Mouse (Mus musculus): ENCODE results near the gene Mrap2. TPM values are rescaled to one million over a fixed set of nuclear protein-coding genes. Genes with fewer than 3 reads are reported as not detected.
"Not testable (repeated sequence)": the region's sequence is repeated elsewhere in the genome, so short reads cannot be mapped to it uniquely, and the experiment has no call there.

Gene Mrap2
- polyA plus RNA-seq (2012), result not detected in 2 replicates

DNA sequence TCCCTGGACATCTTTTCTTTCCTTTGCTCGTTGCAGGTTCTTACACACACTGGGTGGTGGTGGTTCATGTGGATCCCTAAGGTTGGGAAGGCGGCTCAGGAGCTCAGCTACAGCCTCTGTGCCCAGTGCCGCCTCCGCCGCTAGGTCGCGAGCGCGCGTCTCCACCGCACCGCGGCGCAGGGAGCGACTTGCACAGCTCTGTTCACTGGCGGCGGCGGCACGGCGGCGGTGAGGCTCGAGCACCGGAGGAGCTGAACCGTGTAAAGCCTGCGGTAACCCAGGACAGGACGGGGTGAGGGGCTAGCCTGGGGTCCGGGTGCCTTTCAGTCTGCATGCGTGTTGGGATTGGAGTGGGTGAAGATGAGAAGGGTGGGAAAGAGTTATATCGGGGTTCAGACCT, at the start of gene Mrap2:
Gene Mrap2, plus strand, starts transcription at position 201 of the 400 bp plus-strand sequence.
- no peak within 1 kb of the TSS for H3K4me3 ChIP-seq (replicated peaks)
- TF ChIP-seq TAL1 (IDR thresholded peaks at IDR 0.05; ENCODE audit: low read length) (no peak), GATA1 (IDR thresholded peaks at IDR 0.05; ENCODE audit: low read length) (no peak)
- no peaks in the 10 kb centered on the region for H3K9me3 ChIP-seq (ENCODE audit: control insufficient read depth, low read length)
- peaks cover 25% of the 10 kb centered on the region for H3K27me3 ChIP-seq (ENCODE audit: control insufficient read depth)
- no peaks in the 10 kb centered on the region for H3K4me1 ChIP-seq (ENCODE audit: control insufficient read depth)
- H3K36me3 ChIP-seq (ENCODE audit: control insufficient read depth), result no peaks in the 10 kb centered on the region

DNA sequence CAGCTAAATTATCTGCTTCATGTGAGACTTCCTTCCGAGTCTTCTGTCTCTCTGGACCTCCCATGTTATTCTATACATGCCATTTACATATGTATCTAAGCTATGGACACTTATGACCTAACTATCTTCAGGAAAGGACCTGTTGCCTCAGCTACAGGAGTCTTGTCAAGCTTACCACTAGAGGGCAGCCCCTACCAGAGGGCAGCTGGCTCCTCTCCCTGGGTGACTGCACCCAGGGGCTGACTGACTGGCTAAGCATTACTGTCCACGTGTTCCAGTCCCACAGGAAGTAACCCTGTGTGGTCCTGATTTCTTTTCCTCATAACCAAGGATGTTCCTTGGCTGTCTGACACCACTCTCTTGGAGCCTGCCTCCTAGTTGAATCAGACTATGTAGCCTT, 46.1 kb upstream of the Mrap2 start:
- no peak for TF ChIP-seq TAL1 (IDR thresholded peaks at IDR 0.05; ENCODE audit: low read length)
- Histone ChIP-seq H3K36me3 (ENCODE audit: control insufficient read depth) (no peaks in the 10 kb centered on the region), H3K27me3 (ENCODE audit: control insufficient read depth) (no peaks in the 10 kb centered on the region), H3K4me1 (ENCODE audit: control insufficient read depth) (no peaks in the 10 kb centered on the region), H3K9me3 (ENCODE audit: control insufficient read depth, low read length) (no peaks in the 10 kb centered on the region), H3K4me3 (replicated peaks) (no peak overlapping the region)

DNA sequence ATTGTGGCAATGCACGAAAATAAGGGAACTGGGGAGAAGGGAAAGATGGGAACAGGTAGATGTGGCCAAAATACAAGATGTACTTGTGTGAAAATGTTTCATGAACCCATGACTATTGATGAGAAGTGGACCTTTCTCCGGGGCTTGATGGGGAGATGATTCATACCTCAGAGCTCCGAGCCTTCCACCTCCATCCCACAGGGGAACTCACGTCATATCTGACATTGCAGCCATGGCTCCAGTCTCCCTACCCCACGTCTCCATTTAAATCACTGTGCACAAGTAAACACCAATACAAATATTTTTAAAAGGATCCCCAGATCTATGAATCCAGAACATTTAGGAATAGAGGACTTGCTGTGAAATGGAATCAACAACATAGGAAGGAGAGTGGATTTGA, 29.1 kb upstream of the Mrap2 start:
- no peaks in the 10 kb centered on the region for H3K27me3 ChIP-seq (ENCODE audit: control insufficient read depth)
- H3K4me3 ChIP-seq (replicated peaks), result no peak overlapping the region
- no peaks in the 10 kb centered on the region for H3K36me3 ChIP-seq (ENCODE audit: control insufficient read depth)
- H3K4me1 ChIP-seq (ENCODE audit: control insufficient read depth), result no peaks in the 10 kb centered on the region
- TF ChIP-seq TAL1 (IDR thresholded peaks at IDR 0.05; ENCODE audit: low read length) (no peak), GATA1 (IDR thresholded peaks at IDR 0.05; ENCODE audit: low read length) (no peak)
- H3K9me3 ChIP-seq (ENCODE audit: control insufficient read depth, low read length), result no peaks in the 10 kb centered on the region

DNA sequence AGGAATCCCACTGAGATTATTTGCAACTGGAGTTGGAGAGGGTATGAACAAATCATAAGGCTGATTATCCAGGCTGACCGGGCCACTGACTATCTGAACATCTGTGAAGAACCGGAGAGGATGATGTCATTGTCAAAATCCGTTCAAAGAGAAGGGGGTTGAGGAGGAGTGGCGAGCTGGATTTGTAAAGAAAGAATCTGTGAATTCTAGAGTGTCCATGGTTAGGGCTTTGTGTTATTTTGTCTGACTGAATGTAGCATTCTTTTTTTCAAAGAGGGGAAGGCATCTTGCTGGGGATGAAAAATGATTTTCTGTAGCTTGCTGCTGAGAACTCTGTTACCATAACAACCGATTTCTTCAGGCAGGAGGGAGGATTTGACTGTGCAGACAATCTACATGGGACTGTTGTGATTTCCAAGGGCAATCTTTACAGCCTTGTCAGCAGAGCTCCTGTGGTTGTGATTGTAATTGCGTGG, 28.6 kb upstream of the Mrap2 start:
- no peak overlapping the region for H3K4me3 ChIP-seq (replicated peaks)
- no peak for TF ChIP-seq TAL1 (IDR thresholded peaks at IDR 0.05; ENCODE audit: low read length)
- no peak for TF ChIP-seq GATA1 (IDR thresholded peaks at IDR 0.05; ENCODE audit: low read length)
- H3K36me3 ChIP-seq (ENCODE audit: control insufficient read depth), result no peaks in the 10 kb centered on the region
- no peaks in the 10 kb centered on the region for H3K27me3 ChIP-seq (ENCODE audit: control insufficient read depth)
- H3K9me3 ChIP-seq (ENCODE audit: control insufficient read depth, low read length), result no peaks in the 10 kb centered on the region
- no peaks in the 10 kb centered on the region for H3K4me1 ChIP-seq (ENCODE audit: control insufficient read depth)

DNA sequence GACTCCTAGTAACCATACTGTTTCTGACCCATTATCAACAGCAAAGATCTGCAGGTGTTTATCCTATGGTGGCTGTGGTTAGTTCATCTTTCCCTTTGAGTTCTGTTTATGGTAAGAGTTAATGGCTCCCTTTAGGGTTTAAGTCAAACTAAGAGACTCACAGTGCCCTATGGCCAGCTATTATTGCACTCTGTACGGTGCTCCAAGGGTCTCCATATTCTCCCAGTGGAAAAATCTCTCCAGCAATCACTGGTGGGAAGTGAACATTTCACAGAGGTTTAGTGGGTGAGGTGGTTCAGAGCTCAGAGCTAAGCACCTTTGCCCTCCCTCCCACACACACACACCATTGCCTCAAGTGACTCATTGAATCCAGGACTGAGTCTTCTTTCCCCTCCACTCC, 28.1 kb upstream of the Mrap2 start:
- Histone ChIP-seq H3K36me3 (ENCODE audit: control insufficient read depth) (no peaks in the 10 kb centered on the region), H3K9me3 (ENCODE audit: control insufficient read depth, low read length) (no peaks in the 10 kb centered on the region), H3K4me1 (ENCODE audit: control insufficient read depth) (no peaks in the 10 kb centered on the region), H3K4me3 (replicated peaks) (no peak overlapping the region), H3K27me3 (ENCODE audit: control insufficient read depth) (no peaks in the 10 kb centered on the region)
- TF ChIP-seq TAL1 (IDR thresholded peaks at IDR 0.05; ENCODE audit: low read length), result no peak
- no peak for TF ChIP-seq GATA1 (IDR thresholded peaks at IDR 0.05; ENCODE audit: low read length)

DNA sequence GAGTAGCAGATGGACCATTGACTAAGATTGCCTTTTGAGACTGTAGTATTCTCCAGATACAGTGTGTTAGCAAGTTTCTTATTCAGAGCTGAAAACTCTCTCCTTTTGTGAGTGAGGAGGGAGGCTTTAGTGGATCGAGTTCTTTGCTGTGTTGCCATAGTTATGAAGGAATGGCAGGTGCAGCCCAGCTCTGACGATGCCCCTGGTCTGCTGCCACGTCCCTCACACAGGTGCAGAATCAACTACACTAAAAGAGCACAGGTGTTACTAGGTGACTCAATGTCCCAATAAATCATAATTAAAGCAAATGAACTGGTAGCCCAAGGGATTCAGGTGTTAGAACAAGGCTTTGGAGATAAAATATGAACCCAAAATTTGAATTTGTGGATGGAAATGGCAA, 25.1 kb upstream of the Mrap2 start:
- Histone ChIP-seq H3K4me1 (ENCODE audit: control insufficient read depth) (no peaks in the 10 kb centered on the region), H3K27me3 (ENCODE audit: control insufficient read depth) (no peaks in the 10 kb centered on the region), H3K9me3 (ENCODE audit: control insufficient read depth, low read length) (no peaks in the 10 kb centered on the region), H3K4me3 (replicated peaks) (no peak overlapping the region), H3K36me3 (ENCODE audit: control insufficient read depth) (no peaks in the 10 kb centered on the region)
- no peak for TF ChIP-seq GATA1 (IDR thresholded peaks at IDR 0.05; ENCODE audit: low read length)
- TF ChIP-seq TAL1 (IDR thresholded peaks at IDR 0.05; ENCODE audit: low read length), result no peak

DNA sequence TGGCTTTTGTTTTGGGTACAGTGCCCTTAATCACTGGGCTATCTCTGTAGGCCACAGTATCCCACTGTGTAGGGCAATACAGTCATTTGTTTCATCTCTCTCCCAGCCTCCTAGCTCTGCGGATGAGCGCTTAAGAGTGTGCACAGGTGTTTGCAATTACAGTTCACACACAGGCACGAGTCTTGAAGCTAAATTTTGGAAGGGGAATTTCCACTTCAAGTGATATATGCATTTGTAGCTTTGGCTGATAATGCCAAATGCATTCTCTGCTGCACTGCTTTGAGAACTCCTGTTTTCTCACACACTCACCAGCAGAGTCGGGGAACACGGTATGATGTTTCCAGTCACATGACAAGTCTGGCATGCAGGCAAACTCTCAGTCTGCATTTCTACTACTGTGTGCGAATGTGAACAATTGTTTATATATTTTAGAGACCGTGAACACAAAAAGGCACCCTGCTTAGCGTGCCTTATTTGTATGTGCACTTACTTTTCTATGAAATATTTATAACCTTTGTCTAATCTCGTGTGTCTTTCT, 22.1 kb upstream of the Mrap2 start:
- H3K9me3 ChIP-seq (ENCODE audit: control insufficient read depth, low read length), result no peaks in the 10 kb centered on the region
- H3K27me3 ChIP-seq (ENCODE audit: control insufficient read depth), result no peaks in the 10 kb centered on the region
- no peaks in the 10 kb centered on the region for H3K4me1 ChIP-seq (ENCODE audit: control insufficient read depth)
- H3K4me3 ChIP-seq (replicated peaks), result no peak overlapping the region
- no peaks in the 10 kb centered on the region for H3K36me3 ChIP-seq (ENCODE audit: control insufficient read depth)
- TF ChIP-seq GATA1 (IDR thresholded peaks at IDR 0.05; ENCODE audit: low read length) (no peak), TAL1 (IDR thresholded peaks at IDR 0.05; ENCODE audit: low read length) (no peak)

DNA sequence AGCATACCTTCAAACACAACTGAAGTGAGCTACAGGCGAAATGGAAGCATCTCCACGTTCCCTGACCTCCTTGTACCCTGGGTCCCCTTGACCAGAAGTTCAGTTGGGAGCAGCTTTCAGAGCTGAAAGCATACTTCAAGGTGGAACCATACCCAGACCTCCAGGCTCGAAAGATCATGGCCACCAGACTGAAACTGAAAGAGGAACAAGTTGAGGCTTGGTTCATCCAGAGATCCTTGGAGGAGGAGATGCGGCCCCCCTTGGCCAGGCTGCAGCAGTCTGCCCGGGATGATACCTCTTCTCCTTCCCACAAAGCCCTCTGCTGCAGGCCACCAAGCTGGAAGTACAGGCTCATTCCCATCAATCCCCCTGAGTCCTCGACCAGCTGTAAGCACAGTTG, 17.1 kb upstream of the Mrap2 start:
- not testable (repeated sequence) for H3K4me3 ChIP-seq (replicated peaks); H3K27me3 ChIP-seq (ENCODE audit: control insufficient read depth)

DNA sequence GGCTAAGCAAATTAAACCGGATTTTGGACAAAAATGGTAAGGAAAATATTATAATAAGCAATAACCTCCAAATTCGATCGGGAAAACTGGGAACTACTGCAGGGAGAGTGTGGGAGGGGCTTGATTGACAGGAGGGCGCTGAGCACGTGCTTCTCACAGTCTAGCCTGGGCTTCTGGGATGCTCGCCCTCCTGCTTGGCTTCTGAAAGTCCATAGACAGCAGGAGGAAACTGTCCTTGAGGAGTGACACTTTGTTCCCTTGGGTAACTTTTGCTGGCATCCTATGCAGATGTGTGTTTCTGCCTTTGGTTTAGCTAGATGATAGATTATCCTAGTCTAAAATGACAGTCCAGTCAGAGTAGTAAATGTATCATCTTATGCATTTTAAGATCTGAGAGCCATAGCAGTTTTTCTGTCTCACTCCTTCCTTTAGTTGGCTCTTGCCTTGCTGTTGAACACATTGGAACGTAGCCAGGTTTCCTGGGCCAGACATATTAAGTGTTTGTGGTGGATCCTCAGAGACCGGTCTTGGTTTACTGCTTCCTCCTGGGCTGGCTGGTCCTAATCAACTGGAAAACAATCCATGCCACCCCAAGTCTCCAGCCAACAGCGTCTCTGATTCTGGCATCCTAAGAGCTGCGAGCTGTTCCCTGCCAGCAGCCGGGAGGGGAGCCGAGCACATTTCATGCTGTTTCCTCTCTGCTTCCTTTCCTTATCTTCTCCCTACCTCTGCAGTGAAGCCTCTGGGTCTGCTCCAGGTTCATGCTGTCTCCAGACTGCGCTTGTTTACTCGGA, 8.1 kb upstream of the Mrap2 start:
- Histone ChIP-seq H3K4me1 (ENCODE audit: control insufficient read depth) (no peaks in the 10 kb centered on the region), H3K4me3 (replicated peaks) (no peak overlapping the region), H3K9me3 (ENCODE audit: control insufficient read depth, low read length) (peaks cover 2% of the 10 kb centered on the region; the same call in 1 of the 2 replicates), H3K27me3 (ENCODE audit: control insufficient read depth) (no peaks in the 10 kb centered on the region), H3K36me3 (ENCODE audit: control insufficient read depth) (no peaks in the 10 kb centered on the region)
- no peak for TF ChIP-seq TAL1 (IDR thresholded peaks at IDR 0.05; ENCODE audit: low read length)
- TF ChIP-seq GATA1 (IDR thresholded peaks at IDR 0.05; ENCODE audit: low read length), result no peak

More for the DNA sequence above, 17.1 kb upstream of the Mrap2 start:
- H3K9me3 ChIP-seq (ENCODE audit: control insufficient read depth, low read length); H3K4me1 ChIP-seq (ENCODE audit: control insufficient read depth); H3K36me3 ChIP-seq (ENCODE audit: control insufficient read depth): not testable (repeated sequence)
